Mouse (Mus musculus): ENCODE measurements around the gene Klk5.
A peak's percentile ranks its signal among the peaks of the same experiment; 100 is the strongest.

Gene Klk5

DNA sequence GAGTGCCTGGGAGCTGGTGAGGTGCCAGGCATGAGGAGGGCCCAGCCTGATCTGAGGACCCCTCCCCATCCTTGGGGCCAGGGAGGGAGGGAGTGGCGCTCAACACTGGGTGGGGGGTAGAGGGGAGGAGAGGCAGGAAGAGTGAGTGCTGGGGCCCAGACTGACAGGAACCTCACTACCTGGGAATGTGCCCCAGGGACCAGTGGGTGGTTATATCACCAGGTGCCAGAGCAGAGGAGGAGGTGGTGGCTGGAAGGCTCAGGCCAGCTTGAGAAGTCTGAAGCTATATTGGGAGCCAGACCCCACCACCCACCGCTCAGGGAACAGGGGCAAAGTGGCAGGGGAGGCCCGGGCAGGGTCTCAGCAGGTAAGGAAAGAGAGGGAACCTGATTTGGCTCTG is at the start of gene Klk5:
Klk5 (plus strand) TSS at position 271 of the 400 bp plus-strand sequence.
- DNase-seq (ENCODE audit: low spot score in 2 of 2): no peak

DNA sequence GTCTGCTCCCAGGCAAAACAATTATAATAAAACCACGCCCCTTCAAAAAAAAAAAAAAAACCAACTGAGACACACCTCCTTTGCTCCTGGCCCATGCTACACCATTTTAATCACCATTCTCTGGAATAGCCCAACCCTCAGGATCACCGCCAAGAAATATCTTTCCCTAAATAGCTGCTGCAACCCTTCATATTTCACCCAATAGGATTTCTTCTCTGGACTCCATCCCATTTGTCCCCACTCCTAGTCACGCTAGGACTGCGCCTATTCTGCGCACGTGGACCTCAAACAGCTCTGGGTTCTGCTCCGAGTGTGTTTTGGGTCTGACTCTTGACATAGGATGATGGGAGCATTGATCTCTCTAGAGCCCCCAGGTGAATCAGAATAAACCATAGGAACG is 45.4 kb upstream of the Klk5 start:
- DNase-seq (ENCODE audit: low spot score in 2 of 2): no peak

DNA sequence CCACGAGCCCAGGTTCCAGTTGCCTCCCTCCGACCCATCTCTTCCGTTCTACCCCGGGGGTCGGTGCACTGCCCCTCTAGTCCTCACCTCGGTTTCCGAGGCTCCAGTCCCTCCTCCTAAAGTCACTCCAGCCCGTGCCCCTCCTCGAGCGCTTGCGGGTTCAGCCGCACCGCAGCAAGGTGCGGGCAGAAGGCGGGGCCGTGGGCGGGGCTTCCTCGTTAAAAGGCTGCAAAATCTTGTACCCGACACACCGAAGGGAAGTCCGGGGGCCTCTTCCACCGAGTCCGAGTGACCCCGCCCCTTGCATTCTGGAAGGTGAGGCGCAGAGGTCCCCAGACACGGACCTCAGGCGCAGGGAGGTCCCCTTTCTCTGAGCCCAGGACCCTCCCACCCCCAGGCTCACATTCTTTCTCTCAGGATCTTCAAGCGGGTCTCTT is 44.4 kb upstream of the Klk5 start, which contains the start of gene Klk8:
Klk8 (plus strand) TSS at position 245 of the 437 bp plus-strand sequence.
- DNase-seq (ENCODE audit: low spot score in 2 of 2): peak in 1 of 2 experiments; percentile 4

DNA sequence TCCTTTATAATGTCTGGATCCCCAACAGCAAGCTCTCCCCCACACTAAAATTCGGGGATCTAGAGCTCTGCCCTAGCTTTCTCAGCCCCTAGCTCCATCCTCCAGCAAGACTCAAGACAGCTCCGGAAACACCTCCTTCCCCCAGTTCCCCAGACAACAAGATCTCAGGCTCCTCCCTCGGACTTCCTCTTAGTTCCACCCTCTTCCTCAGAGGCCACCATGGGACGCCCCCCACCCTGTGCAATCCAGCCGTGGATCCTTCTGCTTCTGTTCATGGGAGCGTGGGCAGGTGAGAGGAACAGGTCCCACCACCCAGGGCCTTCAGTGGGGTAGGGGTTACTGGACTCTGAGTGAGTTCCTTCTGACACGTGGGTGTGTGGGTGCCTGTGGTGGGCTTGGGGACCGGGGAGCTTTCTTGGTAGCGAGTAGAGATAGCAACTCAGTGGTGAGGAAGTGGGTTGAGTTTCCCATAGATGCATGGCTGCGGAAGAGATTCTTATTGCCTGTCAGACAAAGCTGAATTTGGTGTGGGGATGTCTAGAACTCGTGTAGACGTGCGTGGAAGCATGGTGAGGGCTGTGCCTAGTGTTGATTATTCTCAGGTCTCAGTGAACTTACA is 43.8 kb upstream of the Klk5 start:
- DNase-seq (ENCODE audit: low spot score in 2 of 2): no peak

DNA sequence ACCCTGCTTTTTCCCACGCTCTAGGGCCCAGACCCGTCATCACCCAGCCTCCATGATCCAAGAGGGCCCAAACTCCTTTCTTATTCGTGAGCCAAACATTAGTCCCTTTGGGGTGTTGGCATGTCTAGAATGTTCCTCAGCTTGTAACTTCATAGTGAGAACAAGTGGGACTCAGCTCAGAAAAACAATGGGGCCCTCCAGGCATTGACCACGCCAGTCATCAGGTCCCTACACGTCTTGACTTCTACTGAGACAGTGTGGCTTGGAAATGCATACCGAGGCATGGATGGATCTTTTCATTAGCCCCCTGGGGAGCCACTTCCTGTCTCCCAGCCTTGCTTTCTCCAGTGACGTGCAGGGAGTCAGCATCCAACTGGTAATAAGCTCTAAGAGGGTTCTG is 41.9 kb upstream of the Klk5 start:
- DNase-seq (ENCODE audit: low spot score in 2 of 2): no peak

DNA sequence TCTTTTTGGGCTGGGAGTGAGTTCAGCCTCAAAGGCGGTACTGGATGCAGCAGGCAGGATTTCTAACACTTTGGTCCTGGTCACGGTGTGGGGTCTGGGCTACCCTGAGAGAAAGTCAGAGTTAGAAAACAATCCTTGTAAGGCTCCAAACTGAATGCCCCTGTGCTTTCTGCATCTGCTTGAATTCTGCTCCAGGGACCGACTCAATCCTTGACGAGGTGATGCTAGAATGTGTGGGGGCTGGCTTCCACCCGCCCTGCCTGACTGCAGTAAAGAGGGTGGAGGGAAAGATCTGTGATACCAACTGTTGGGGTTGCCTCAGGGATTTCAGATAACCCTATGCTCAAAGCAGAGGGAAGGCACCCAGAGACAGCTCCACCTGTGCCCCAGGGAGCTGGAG is 30.8 kb upstream of the Klk5 start, which contains the start of gene Klk7:
Klk7 (plus strand) TSS at position 301 of the 400 bp plus-strand sequence.
- no peak for DNase-seq (ENCODE audit: low spot score in 2 of 2)

DNA sequence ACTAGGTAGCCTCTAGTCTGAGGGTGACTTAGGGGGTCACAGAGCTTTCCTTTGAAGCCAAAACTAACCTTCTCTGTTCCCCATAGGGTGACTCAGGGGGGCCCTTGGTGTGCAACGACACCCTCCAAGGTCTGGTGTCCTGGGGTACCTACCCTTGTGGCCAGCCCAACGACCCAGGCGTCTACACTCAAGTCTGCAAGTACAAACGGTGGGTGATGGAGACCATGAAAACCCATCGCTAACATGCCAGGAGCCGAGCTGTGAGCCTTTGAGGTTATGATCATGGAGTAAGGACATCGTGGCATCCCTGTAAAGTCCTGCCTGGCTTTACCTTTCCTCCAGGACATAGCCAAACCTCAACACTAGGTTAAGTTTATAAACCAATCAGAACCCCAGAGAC is 26.6 kb upstream of the Klk5 start:
- DNase-seq (ENCODE audit: low spot score in 2 of 2): no peak

DNA sequence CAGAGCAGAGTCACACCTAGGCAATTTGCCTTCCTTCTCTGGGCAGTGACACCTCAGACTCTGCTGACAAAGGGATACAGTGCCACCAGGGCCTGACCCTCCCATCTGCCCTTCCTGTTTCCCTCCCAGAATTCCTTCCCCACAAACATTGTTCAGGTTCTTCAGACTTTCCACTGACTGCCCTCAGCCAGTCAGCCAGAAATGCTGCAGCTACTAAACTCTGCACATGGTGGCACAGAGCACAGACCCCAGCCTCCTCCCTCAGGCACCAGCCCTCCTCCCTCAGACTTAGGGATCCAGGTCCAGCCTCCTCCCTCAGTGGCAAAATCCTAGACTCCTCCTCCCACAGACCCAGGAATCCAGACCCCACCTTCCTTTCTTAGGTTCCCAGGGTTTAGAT is 25.0 kb upstream of the Klk5 start:
- no peak for DNase-seq (ENCODE audit: low spot score in 2 of 2)

DNA sequence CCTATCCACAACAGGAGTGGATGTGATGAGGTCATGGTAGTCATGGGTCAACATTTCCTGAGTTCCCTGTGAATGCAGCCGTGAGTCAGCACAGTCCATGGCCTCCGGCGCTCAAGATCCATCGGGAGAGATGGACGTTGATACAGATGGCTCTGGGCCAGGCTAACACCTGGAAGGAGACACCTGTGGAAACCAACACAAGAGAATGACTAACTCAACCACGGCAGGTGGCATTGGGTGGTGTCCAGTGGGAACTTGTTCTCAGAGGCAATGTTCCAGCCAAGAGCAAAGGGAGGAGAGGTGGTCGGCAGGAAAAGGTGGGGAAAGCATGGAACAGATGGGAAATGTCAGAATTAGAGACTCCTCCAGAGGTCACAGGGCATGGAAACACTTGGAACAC is 20.2 kb upstream of the Klk5 start:
- no peak for DNase-seq (ENCODE audit: low spot score in 2 of 2)

DNA sequence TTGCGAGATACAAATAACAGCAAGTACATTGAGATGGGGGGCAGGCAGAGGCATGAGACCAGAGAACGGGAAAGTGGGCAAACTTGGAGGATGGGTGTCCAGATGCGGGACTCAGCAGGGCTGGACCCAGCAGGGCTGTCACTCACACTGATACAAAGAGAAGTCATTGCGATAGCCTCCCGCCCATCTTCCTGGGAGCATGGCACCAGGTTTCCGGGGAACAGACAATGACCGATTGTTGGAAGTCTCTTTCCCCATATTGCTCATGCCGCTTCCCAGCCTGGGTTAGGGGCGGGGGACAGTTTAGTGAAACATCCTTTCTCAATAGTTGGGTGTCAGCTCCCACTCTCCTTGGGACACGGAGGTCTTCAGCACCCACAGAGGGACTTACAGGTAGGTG is 17.6 kb upstream of the Klk5 start, which contains the start of gene Klk6:
Klk6 (plus strand) TSS at position 301 of the 400 bp plus-strand sequence.
- DNase-seq (ENCODE audit: low spot score in 2 of 2): no peak

DNA sequence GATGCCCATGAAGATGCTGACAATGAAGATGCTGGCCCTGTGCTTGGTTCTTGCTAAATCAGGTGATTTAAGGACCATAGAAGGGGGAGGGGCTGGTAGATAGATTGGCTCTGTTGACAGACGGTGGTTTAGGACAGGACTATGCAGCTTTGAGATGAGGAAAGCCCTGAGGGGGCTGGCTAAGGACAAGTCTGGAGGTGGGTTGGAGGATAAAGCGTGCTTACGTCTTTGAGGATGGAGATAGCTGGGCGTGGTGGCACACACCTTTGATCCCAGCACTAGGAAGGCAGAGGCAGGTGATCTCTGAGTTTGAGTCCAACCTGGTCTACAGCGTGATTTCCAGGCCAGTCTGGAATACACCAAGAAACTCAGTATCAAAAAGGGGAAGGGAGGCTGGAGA is 15.7 kb upstream of the Klk5 start:
- DNase-seq (ENCODE audit: low spot score in 2 of 2): no peak

DNA sequence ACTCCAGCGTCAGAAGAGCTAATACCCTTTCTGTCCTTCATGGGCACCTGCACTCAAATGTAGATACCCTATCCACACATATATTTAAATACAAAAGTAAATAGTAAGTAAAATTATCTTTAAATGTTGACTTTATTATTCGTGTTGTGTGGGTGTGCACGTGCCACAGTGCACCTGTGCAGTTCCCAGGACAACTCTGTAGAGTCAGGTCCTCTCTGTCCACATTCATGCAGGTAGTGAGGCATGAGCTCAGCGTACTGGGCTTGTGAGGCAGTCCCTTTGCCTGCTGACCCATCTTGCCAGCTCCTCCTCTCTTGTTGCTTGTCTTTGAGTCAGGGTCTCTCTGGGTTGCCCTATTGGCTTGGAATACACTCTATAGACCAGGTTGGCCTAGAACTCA is 14.1 kb upstream of the Klk5 start:
- no peak for DNase-seq (ENCODE audit: low spot score in 2 of 2)

DNA sequence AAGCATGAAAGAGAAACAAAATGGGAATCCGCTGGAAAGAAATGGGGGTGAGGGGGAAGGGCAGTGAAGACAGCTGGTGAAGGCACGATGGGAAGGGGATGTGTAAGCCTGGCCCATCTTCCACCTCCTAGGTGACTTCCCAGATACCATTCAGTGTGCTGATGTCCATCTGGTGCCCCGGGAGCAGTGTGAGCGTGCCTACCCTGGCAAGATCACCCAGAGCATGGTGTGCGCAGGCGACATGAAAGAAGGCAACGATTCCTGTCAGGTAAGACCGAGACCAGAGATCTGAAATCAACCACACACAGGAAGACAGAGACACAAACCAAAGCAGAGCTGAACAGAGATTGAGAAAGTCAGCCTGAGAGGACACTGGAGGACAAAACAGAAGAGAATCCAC is 12.8 kb upstream of the Klk5 start:
- DNase-seq (ENCODE audit: low spot score in 2 of 2): no peak

DNA sequence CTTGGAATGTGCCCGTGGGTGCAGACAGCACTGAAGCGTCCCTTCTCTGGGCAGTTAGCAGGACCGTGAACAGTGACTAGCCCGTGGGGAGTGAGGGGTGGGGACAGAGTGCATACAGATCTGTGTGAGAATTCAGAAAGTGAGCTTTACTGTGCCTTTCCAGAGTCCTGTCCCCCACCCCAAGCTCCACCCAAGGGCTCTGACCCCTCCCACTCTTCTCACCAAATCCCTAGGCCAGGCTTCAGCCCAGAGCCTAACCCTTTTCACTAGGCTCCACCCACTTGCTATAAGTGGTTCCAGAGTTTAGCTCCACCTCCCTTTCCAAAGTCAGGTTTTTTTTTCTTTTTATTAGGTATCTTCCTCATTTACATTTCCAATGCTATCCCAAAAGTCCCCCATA is 2.0 kb downstream of the Klk5 start:
- DNase-seq (ENCODE audit: low spot score in 2 of 2): no peak

DNA sequence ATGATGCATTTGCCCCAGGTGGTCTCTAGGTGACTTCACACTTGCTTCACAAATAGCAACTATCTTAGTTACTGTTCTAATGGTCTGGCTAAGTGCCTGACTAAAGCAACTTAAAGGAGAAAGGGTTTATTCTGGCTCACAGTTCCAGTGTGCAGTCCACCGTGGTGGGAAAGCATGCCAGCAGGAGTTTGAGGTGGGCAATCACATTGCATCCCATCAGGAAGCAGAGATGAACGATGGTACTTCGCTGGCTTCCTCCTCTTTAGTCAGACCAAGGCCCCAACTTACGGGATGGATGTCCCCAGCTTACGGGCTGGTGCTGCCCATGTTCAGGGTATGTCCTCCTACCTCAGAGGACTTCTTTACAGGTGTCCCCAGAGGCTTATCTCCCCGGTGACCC is 9.8 kb downstream of the Klk5 start:
- DNase-seq (ENCODE audit: low spot score in 2 of 2): no peak

DNA sequence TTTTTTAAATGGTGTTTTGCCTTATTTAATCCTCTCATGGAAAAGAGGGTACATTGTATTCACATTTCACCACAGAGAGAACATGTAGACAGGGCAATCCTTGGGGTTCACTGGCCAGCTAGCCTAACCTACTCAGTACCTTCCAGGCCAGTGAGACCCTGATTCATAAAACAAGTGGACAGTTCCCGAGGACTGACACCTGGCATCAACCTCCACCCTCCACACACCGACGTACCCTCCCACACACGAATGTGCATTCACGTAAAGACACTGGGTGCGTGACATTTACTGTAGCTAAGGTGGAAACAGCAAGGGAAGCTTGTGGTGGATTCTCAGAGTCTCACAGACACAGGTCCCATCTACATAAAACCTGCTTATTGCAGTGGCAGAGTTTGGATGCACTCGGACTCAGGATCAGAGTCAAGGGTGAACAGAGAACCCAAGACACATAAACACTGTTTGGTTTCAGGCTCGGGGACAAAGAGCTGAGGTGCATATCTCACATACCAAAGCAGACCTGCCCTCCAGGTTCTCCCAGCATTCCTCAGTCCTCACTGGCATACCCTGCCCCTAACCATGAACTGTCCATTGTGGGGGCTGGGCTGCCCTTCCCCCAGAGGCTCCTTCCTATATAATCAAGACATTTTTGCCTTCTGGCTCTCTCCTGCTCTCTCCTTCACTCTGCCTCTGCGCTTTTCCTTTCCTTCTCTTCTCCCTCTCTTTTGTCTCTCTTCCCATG is 13.0 kb downstream of the Klk5 start:
- DNase-seq (ENCODE audit: low spot score in 2 of 2): no peak

DNA sequence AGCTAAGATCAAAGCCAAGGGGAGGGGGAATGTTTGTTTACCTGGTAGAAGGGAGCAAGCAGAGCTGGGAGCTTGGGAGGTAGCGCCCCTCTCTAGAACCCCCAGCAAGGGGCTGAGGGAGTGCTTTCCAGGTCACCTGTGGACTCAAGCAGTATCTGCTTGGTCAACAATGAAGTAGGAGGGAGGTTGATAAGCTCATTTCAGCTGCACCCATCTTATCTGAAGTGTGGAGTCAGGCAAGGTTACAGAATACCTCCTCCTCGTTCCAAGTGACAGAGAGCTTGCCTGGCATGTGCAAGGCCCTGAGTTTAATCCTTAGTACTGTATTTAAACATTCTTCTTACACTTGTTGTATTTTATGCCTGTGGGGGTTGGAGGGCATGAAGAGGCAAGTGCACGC is 13.9 kb downstream of the Klk5 start:
- no peak for DNase-seq (ENCODE audit: low spot score in 2 of 2)

DNA sequence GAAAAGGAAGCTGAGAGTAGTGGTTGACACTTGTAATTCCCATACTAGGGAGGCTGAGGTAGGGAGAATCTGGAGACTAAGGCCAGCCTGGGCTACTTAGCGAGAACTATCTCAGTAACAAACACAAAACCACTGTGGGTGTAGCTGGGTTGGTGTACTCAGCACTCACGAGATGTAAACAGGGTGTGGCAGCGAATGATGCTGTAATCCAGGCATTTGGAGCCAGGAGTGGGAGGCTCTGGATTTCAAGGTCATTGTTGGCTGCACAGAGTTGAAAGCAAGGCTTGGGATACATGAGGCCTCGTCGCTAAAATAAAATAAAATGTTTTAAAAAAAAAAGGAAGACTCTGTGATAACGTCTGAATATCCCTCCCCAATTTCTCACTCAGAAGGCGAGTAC is 14.5 kb downstream of the Klk5 start:
- no peak for DNase-seq (ENCODE audit: low spot score in 2 of 2)

DNA sequence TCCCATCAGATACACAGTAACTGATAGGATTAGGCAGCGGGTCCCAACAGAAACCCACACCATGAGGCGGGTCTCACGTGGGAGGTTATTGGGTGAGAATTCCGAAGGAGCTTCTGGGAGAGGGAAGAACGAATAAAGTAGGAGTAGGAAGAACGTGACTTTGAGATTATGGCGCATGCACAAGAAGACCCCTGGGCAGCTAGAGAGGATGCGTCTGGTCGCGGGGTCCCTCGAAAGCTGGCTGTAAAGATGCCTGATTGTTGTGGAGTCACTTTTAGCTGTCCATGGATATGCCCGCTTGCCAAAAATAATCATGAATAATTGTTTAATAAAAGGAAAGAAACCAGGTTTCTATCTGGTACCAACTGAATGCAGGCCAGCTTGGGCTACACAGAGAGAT is 15.7 kb downstream of the Klk5 start:
- DNase-seq (ENCODE audit: low spot score in 2 of 2): no peak

DNA sequence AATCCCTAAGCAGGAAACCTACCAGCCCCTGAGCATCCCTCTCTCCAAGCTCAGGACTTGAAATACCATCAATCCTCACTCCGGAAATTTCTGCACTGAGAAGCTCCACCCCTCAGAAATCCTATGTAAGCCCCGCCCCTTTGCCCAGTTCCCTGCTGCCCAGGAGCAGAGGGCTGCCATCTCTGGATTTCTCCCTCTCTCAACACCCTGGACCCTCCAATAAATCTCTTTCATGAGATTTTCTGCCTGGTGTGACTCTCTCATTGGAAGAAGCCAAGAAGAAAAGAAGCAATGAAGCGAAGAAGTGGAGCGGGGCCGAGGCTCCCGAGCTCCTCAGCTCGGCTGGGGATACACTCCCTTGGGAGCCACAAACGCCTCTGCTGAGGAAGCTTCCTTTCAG is 18.6 kb downstream of the Klk5 start:
- DNase-seq (ENCODE audit: low spot score in 2 of 2): no peak

DNA sequence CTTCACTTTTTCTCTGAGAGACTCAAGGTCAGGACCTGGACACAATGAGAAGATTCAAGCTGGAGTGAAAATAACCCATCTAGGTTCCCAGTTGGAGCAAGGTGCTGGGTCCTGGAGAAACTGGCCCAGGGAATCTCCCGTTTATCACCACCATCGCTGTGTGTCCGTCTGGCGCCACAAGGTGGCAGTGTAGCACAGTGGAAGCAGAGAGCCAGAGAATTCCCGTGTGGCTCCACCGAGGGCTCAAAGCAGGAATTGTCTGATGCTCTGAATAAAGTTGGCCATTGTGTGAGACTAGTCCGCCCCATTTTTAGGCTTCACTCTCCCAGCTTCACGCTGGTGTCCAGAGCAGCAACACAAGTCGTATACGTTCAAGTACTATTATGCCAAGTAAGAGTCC is 31.5 kb downstream of the Klk5 start:
- DNase-seq (ENCODE audit: low spot score in 2 of 2): no peak

DNA sequence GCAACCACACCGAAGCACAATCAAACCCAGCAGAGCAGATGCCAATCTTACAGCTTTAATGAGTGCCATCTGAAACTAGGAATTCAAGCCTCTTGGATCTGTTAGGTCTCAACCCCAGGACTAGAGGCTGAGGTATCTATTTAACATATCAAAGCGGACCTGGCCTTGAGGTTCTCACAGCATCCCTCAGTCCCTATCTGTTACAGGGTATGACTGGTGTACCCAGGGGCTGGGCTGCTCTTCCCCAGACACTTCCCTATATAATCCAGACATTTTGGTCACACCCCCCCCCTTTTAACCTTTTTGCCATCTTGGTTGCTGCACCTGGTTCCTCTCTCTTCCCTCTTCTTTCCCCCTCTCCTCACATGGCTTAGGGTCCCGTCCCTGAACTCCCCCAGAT is 31.9 kb downstream of the Klk5 start:
- no peak for DNase-seq (ENCODE audit: low spot score in 2 of 2)

DNA sequence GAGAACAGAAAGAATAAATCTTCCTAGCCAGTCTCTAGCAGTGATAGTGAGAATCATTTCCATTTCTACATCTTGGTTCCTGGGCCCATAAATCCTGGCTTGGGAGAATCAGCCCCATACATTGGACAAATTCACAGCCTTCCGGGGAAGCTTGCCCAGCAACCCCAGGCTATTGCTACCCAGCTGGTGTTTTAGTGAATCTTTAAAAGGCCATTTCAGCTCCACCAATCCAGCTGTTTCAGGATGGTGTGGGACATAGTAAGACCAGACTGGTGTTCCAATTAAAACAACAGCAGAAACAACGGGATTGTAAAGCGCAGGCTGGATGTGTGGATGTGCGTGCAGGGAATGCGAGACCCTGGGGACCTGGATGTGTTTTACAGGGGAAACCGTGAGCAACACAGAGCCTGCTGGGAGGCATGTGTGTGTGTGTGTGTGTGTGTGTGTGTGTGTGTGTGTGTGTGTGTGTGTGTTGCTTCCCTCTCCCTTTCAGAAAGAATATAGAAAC is 33.2 kb downstream of the Klk5 start:
- DNase-seq (ENCODE audit: low spot score in 2 of 2): no peak

Measured in spleen, postnatal 14 days (tissue).